Mouse (Mus musculus) embryonic fibroblast, embryonic 13.5 days (primary cell): ENCODE data around the gene Adam22.

Experiments
- CTCF ChIP-seq: IDR thresholded peaks from 2 replicates; pipeline ENCODE4 v1.5.1; 2011; ENCODE audit warnings: mild to moderate bottlenecking, control low read depth, low read length, moderate library complexity, borderline replicate concordance; ENCODE audit not compliant: insufficient read depth
- POLR2A ChIP-seq: IDR thresholded peaks from 2 replicates; pipeline ENCODE4 v1.6.1; 2011; ENCODE audit warnings: low read depth, mild to moderate bottlenecking, control low read depth, low read length, moderate library complexity

- TF ChIP-seq CTCF (no peak), POLR2A (no peak)
These were observed 40.2 kb downstream of the Adam22 start for GRCm38 (mm10) chr5:8327645-8328269.
